Mouse (Mus musculus) adipose tissue, adult 10 weeks (tissue): ENCODE results near the gene Cab39l. TPM values are rescaled to one million over a fixed set of nuclear protein-coding genes. Genes with fewer than 3 reads are reported as not detected.

Experiments
- polyA plus RNA-seq: library from polyadenylated mRNA; stranded (reverse); fragments of 350-450 nt; fragmentation: Illumina TruSeq; extraction: RNeasy Lipid Tissue Mini Kit (QIAGEN cat#74804); gene quantifications from one replicate; pipeline ENCODE4 v1.2.3, GENCODE M21; 2014; ENCODE audit warnings: low read depth, low replicate concordance

The Cab39l gene
- polyA plus RNA-seq: 42.5 TPM

DNA sequence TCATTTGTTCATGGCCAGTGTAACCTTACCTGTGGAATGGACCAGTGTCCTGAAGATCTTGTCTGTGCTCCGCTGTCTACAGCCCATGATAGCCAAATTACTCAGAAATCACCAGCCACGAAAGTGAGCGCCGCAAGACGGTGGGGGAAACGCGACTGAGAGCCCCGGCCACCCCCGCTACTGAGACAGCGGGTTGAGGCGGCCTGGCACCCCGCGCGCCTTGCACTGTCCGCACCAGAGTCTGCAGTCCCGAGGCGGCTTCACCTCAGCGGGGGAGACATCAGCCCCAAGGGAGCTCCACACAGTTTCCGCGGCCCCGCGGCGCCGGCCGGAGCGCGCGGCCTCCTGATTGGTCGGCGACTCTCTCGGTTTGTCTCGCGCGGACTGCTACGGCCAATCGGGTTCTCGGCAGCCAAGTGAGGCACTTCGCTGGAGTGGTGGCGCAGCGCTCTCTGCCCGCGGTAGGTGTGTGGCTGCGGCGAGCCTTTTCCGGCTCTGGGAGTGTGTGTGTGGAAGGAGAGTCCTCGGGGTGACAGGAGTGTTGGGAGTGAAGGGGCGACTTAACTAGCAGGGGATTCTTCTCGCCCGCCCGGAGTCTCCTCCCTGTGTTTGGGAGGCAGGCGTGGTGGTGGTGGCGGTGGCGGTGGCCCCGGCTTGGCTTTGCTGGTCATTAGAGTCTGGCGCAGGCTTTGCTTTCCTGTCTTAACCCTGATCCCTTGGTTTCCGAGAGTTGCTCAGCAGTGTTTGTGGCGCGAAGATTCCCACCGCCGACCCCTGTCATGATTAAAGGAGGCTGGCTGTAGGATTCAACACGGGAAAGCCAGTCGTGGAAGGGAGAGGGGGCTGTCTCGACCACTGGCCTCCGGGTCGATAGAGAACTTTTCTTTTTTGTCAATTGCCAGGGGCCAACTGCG, at the start of gene Cab39l, which contains the start of gene Setdb2:
Gene Cab39l (plus strand): TSS at position 415 of the 914 bp plus-strand sequence.
Gene Setdb2 (minus strand): TSS at position 327 of the 914 bp plus-strand sequence.

DNA sequence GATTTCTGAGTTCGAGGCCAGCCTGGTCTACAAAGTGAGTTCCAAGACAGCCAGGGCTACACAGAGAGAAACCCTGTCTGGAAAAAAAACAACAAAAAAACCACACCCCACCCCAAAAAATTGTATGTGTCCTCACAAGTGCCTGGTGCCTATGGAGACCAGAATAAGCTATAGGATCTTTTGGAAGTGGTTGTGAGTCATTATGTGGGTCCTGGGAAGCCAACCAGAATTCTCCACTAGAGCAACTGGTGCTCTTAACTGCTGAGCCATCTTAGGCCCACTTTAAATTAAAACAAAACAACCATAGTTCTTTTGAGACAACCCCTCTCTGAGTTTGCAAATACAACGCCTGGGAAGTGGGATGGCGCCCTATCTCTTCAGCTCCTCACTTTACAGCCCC, 45.5 kb upstream of the Cab39l start, which contains the start of gene Phf11c:
Gene Phf11c (minus strand): TSS at position 101 of the 400 bp plus-strand sequence.

DNA sequence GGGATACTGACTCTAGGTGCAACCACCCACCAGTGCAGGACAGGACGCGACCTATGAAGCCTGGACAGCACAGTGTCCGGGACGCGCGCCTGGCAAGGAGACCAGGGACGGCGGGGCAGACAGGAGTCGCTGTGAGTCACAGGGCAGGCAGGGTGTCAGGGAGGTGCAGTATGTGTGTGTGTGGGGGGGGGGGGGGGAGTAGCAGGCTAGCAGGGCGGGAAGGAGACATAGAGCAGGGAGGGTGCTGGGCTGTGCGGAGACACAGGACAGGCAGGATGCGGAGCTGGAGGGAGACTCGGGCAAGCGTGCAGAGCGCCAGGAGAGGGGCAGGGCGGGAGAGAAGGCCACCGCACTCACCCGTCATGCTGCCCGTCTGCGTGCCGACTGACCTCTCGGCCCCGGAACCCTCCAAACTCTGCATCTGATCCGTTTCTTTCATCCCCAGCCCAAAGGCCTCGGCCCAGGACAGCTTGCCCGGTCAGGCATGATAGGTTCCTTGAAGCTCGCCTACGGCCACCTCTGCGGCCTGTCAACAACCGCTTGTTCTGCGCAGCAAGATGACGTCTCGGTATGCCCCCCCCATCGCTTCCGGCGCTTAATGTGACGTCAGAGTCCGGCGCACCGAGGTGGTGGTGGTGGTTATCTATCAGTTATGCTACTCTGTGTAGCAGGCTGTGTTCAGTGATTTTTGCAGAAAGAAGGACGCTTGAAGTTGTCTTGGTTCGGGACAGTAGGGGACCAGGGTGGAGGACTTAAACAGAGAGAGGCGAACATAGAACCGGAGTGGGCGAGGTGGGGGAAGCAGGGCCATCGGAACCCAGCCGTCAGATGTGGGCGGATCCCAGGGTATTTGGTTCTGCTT, 156.9 kb downstream of the Cab39l start, which contains the start of gene Cdadc1:
Gene Cdadc1 (minus strand): TSS at position 562 of the 862 bp plus-strand sequence.

DNA sequence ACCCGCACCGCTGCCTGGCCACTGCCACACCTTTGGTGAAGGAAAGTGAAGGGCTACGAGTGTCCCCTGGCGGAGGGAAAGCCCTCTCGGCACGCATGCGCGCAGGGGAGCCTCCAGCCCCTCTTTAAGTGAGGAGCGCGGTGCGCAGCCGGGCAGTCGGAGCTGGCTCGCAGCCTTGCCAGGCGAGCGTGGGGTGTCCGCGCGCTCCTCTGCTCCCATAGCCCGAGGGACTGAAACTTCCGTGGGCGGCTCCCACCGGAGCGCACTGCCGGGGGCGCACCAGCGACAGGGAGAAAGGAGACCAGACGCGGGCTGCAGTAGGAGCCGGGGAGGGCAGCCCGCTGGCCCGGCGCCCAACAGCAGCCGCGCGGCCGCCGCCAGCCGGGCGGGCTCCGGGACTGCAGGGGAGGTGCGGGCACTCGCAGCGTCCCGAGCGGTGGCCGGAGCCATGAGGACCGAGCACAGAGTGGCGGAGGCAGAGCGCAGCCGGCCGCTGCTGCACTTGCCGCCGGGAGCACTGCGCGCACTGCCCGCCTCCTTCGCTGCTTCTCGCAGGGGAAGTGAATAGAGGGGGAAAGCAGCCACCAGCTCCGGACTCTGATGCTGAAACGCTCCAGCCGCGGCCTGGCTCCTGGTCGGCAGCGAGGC, 184.5 kb downstream of the Cab39l start, which contains the start of gene Shisa2:
Gene Shisa2 (plus strand): TSS at position 151 of the 648 bp plus-strand sequence.

Other genes with a start within 250 kb of the Cab39l start
- gene Rcbtb1, start 239.8 kb upstream of the Cab39l start, polyA plus RNA-seq: 45.6 TPM
- gene Gm6904, start 180.8 kb upstream of the Cab39l start, polyA plus RNA-seq: not detected
- 1.1 TPM for gene Phf11a, start 143.4 kb upstream of the Cab39l start, polyA plus RNA-seq
- 3.1 TPM for gene Phf11b, start 99.6 kb upstream of the Cab39l start, polyA plus RNA-seq
- gene Phf11d, start 75.5 kb upstream of the Cab39l start, polyA plus RNA-seq: 8.0 TPM
- 1.6 TPM for gene Phf11c, start 45.6 kb upstream of the Cab39l start, polyA plus RNA-seq
- gene Setdb2, start 88 bp upstream of the Cab39l start, polyA plus RNA-seq: 4.9 TPM
- 30.3 TPM for gene Cdadc1, start 157.0 kb downstream of the Cab39l start, polyA plus RNA-seq
- gene Shisa2, start 184.3 kb downstream of the Cab39l start, polyA plus RNA-seq: 16.9 TPM